Mouse (Mus musculus) forelimb bud, embryonic 11.5 days (tissue): Measurements from ENCODE around the gene Casq2.

ENCODE experiments used
- DNase-seq: peaks from one replicate; pipeline ENCODE4 v3.0.0-alpha.2; 2012; ENCODE audit warnings: low read depth, low spot score

The Casq2 gene

DNA sequence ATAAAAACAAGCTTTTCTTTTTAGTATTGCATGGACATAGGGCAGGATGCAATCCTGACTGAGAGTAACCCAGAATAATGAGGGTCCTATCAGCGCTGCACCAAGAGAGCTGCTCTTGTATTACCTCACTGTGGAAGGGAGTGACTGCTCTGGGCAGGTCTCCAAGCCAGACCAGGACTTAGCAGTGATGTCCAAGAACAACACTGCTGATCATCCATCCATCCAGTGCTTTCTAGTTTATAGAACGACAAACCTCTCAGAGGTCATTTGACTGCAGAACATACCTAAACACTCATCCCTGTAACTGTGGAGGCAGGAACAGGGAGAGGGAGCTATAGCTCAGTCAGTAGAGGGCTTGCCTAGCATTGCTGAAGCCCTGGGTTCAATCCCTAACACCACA lies 106.4 kb downstream of the Casq2 start:
- DNase-seq: no peak

DNA sequence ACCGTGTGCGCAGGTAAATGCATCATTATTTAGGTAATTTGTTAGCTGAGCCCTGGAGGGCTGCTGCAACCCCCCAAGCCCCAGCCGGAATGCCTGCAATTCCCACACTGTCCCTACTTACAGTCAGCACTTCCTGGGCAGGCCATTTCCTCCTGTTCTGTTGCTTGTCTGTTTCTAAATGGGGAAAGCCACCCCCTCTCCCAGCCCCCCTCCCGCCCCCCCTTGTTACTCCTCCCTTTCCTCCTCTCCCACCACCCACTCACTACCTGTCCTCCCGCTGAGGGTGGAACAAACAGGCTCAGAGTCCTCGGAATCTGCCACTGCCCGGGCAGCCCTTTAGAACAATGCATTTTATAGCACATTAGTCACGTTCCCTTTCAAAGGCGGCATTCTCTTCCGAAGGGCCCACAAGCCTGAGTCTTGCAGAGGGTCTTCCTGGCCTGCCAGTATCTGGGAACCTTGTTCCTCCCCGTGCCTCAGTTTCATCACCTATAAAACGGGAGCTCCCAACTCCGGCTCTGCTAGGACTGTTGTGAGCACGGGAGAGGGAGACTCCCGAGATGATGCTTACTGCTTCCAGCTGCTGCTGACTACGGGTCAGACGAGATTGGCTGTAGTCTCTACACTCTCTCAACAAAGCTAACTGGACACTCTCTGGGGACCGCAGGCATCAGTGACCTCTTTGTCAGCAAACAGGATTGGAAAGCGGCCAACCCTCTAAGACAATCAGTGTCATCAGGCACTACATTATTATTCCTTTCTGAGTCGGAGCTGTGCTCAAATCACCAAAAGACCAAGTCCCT lies 107.5 kb downstream of the Casq2 start:
- no peak for DNase-seq

DNA sequence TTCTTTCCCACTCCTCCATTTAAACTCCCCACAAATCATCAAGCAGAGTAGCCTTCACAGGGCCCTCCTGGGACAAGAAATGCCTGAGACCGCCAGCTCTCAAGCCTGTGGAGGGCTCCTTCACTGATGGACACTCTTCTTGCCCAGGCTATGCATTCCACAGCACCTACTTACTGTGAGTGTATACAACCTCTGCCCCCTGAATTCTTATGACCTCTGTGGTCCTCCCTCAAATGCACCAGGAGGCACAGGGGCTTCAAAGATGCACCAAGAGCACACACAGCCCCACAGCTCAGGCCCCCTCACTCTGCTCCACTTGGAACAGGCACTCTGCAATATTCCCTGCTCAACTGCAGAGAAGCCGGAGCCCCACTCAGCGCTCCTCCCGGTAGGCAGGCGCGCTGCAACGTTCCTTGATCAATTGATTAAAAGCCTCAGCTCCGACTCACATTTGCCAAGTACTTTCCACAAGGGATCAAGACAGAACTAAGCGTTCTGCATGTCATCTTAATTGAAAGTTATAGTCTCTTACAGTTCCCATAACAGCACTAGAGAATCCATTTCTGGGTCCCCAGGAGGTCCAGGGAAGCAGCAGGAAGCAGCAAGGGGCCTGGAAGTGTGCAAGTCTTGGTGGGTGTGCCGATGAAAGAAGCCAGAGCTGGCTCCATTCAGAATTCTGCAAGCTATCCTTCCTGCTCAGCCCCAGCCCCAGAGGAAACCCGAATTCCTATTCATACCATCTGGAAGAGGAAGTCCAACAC lies 108.3 kb downstream of the Casq2 start:
- DNase-seq: peak; percentile 72

DNA sequence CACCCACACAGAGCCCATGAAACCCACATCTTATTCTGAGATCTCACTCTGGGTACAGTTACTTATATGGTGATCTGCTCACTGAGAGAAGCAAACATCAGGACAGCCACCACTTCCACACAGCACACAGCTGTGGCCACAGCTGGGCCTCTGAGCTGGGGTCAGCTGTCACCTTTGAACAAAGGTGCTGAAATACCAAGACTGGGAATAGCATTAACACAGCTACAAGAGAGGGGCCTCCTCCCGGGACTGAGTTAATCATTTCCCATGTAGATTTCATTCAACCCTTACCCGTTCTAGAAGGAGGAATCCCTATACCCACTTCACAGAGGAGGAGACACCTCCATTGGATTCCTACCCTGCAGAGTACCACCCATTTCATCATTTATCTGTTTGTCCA lies 109.5 kb downstream of the Casq2 start:
- DNase-seq: no peak
